In the genomic region with DNA sequence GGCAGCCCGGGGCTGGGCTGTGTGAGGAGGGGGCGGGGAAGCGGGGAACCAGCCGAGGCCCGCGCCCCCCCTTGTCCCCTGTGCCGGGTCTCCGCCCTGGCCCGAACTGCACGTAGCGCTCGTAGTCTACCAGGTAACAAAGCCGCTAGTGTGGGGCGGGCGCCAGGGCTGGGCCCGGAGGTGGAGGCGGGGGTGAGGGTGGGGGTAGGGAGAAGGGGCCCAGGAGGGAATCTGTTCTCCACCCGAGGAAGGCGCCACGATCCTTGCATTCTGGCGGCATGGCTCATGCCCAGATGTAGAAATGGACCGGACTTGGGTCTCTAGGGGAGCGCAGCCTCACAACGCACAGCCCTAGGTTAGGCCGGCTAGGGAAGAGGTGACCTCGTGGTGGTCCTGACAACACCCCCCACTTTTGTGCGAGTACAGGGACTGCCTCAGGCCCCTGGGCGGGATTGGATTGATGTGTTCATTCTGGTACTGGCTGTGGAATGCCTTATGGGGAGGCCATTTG, we compare ENCODE assay signal across 9 mouse cellular contexts. TPM values are rescaled to one million over a fixed set of nuclear protein-coding genes. Genes with fewer than 3 reads are reported as not detected.
A peak's percentile ranks its signal among the peaks of the same experiment; 100 is the strongest.
DNase-seq lines count a peak whose midpoint lies in the region; ATAC-seq lines count a peak whose summit lies in the region.
"Had no signal": no experiment of that assay in that cellular context is flagged by ENCODE, and none has a peak within 500 bp of the region (broad histone marks: within the 10 kb centered on the region; RNA-seq: fewer than 3 reads in every experiment).

No protein-coding gene starts in this region.

- no peak overlapping the region for H3K4me3 ChIP-seq in heart, embryonic 16.5 days (ENCODE audit: low read length)
- H3K4me3 ChIP-seq in hindbrain, embryonic 14.5 days (replicated peaks; ENCODE audit: low read length), result peak overlapping the region; percentile 18
- H3K4me3 ChIP-seq in midbrain, embryonic 15.5 days, result peak overlapping the region; percentile 8; the same call in 1 of the 2 replicates

- H3K27me3 ChIP-seq in heart, embryonic 16.5 days (ENCODE audit: control insufficient read depth, insufficient read depth, low read length), result peaks cover 2% of the 10 kb centered on the region
- peaks cover 26% of the 10 kb centered on the region for H3K27me3 ChIP-seq in hindbrain, embryonic 14.5 days (ENCODE audit: control insufficient read depth, insufficient read depth, low read length)
- H3K27me3 ChIP-seq in midbrain, embryonic 15.5 days (replicated peaks), result peaks cover 18% of the 10 kb centered on the region

- H3K4me1 ChIP-seq in heart, embryonic 16.5 days (ENCODE audit: control insufficient read depth, insufficient read depth, low read length), result peaks cover 34% of the 10 kb centered on the region
- peaks cover 12% of the 10 kb centered on the region for H3K4me1 ChIP-seq in hindbrain, embryonic 14.5 days (replicated peaks; ENCODE audit: control insufficient read depth, insufficient read depth, low read length)
- H3K4me1 ChIP-seq in midbrain, embryonic 15.5 days, result peaks cover 23% of the 10 kb centered on the region

- WGBS in heart, embryonic 16.5 days, result 33% methylated on average over 28 of the region's 28 CpGs
- WGBS in hindbrain, embryonic 14.5 days, result 5% methylated on average over 28 of the region's 28 CpGs
- WGBS in midbrain, embryonic 15.5 days, result 6% methylated on average over 24 of the region's 28 CpGs

- ATAC-seq in heart, embryonic 16.5 days (replicated peaks; ENCODE audit: extremely low read depth, insufficient read depth, low FRiP score), result peak; percentile 57; the same call in 1 of the 2 replicates
- 0 out of 2 replicates have a peak, but pooled peaks have one; percentile 46 for ATAC-seq in hindbrain, embryonic 14.5 days (ENCODE audit: low FRiP score)
- peak; percentile 52; the same call in 1 of the 2 replicates for ATAC-seq in midbrain, embryonic 15.5 days (replicated peaks)

- peak overlapping the region; percentile 22; the same call in 1 of the 2 replicates for H3K4me2 ChIP-seq in heart, embryonic 16.5 days (ENCODE audit: low read depth, low read length)
- peak overlapping the region; percentile 44 for H3K4me2 ChIP-seq in hindbrain, embryonic 14.5 days (replicated peaks)
- H3K4me2 ChIP-seq in midbrain, embryonic 15.5 days, result peak overlapping the region; percentile 43

- peak overlapping the region; percentile 20; the same call in 1 of the 2 replicates for H3K9ac ChIP-seq in heart, embryonic 16.5 days (ENCODE audit: low read length)
- H3K9ac ChIP-seq in hindbrain, embryonic 14.5 days, result peak overlapping the region; percentile 21; the same call in 1 of the 2 replicates
- H3K9ac ChIP-seq in midbrain, embryonic 15.5 days, result no peak overlapping the region
- H3K9ac ChIP-seq: liver, embryonic 14.5 days had no signal

- DNase-seq in heart, adult 18-20 months, result no peak
- peak; percentile 76 for DNase-seq in embryo, embryonic 10.5 days (ENCODE audit: low spot score)
- no peak for DNase-seq in hindbrain, embryonic 14.5 days (ENCODE audit: low spot score)
- no peak for DNase-seq in gastrocnemius, postnatal 4 days (ENCODE audit: low spot score in 2 of 2)
- DNase-seq in right cerebral cortex, adult 2 months (ENCODE audit: low spot score in 2 of 2), result no peak
- no peak for DNase-seq in adrenal gland, adult 2 months

- no peak overlapping the region for H3K27ac ChIP-seq in heart, embryonic 16.5 days (ENCODE audit: low read length)
- no peak overlapping the region for H3K27ac ChIP-seq in hindbrain, embryonic 14.5 days
- H3K27ac ChIP-seq in midbrain, embryonic 15.5 days, result no peak overlapping the region
- H3K27ac ChIP-seq: liver, embryonic 14.5 days had no signal

- H3K36me3 ChIP-seq in heart, embryonic 16.5 days (ENCODE audit: control insufficient read depth, insufficient read depth), result no peaks in the 10 kb centered on the region
- no peaks in the 10 kb centered on the region for H3K36me3 ChIP-seq in hindbrain, embryonic 14.5 days (replicated peaks; ENCODE audit: control insufficient read depth, insufficient read depth)
- no peaks in the 10 kb centered on the region for H3K36me3 ChIP-seq in midbrain, embryonic 15.5 days (replicated peaks)

- H3K9me3 ChIP-seq in heart, embryonic 16.5 days (replicated peaks; ENCODE audit: control insufficient read depth, low read length), result no peaks in the 10 kb centered on the region
- H3K9me3 ChIP-seq in hindbrain, embryonic 14.5 days (ENCODE audit: control insufficient read depth, low read length), result no peaks in the 10 kb centered on the region
- H3K9me3 ChIP-seq in midbrain, embryonic 15.5 days, result no peaks in the 10 kb centered on the region

RNA-seq across cellular contexts. Expression of a gene that starts 35.5 kb away (rescaled TPM):
- polyA plus RNA-seq in heart, embryonic 16.5 days (2015; fragmentation: Nextera tagmentation; extraction: Ambion mirVana), result 129 and 136 TPM in 2 replicates
- 10 to 100 TPM; 12.2 to 13.5 TPM for total RNA-seq in heart, adult 18-20 months (2021)
- 86.5 and 92.1 TPM in 2 replicates for polyA plus RNA-seq in hindbrain, embryonic 14.5 days (2014; fragmentation: Nextera tagmentation; extraction: Ambion mirVana)
- polyA plus RNA-seq in midbrain, embryonic 15.5 days (2015; fragmentation: Nextera tagmentation; extraction: Ambion mirVana), result 96.1 and 97.6 TPM in 2 replicates
- total RNA-seq in gastrocnemius, postnatal 4 days (2021), result 1 to 10 TPM; 5.8 to 7.0 TPM
- total RNA-seq in adrenal gland, adult 2 months (2021), result 10 to 100 TPM; 21.9 to 22.0 TPM
- polyA plus RNA-seq in adrenal gland, adult 2 months (2012; rRNA removed), result 35.8 and 39.4 TPM in 2 replicates
